Mouse (Mus musculus): ENCODE measurements around the gene Ssna1. TPM values are rescaled to one million over a fixed set of nuclear protein-coding genes. Genes with fewer than 3 reads are reported as not detected.

The Ssna1 gene
- total and polyA plus RNA-seq, 2 experiments from 2014 or later, result 108 to 189 TPM

- peak overlapping the region; percentile 89 for H3K4me2 ChIP-seq (ENCODE audit: low read depth)
- H3K9ac ChIP-seq, result no peak overlapping the region
Measured at GRCm38 (mm10) chr2:25240310-25240709, 31.9 kb downstream of the Ssna1 start.

GRCm38 (mm10) chr2:25239766-25240165 is 32.5 kb downstream of the Ssna1 start:
- H3K4me1 ChIP-seq (ENCODE audit: insufficient read depth), result peaks cover 6% of the 10 kb centered on the region
- H3K4me2 ChIP-seq (ENCODE audit: low read depth), result no peak overlapping the region
- H3K27me3 ChIP-seq (ENCODE audit: insufficient read depth, low read length), result no peaks in the 10 kb centered on the region
- H3K4me3 ChIP-seq (ENCODE audit: low read depth, low read length), result no peak overlapping the region
- no peak overlapping the region for H3K27ac ChIP-seq (ENCODE audit: low read depth, low read length)
- no peak for ATAC-seq
- DNase-seq, result no peak
- TF ChIP-seq CTCF (IDR thresholded peaks at IDR 0.05; ENCODE audit: low read depth), result no peak
- H3K9ac ChIP-seq, result no peak overlapping the region
- no peaks in the 10 kb centered on the region for H3K9me3 ChIP-seq (ENCODE audit: low read length)
- H3K36me3 ChIP-seq (ENCODE audit: insufficient read depth), result peaks cover 12% of the 10 kb centered on the region
- 87% methylated on average over 3 of the region's 3 CpGs for WGBS

More at GRCm38 (mm10) chr2:25240310-25240709, 31.9 kb downstream of the Ssna1 start:
- H3K36me3 ChIP-seq (ENCODE audit: insufficient read depth), result peaks cover 17% of the 10 kb centered on the region
- ATAC-seq (no peak; the same call in 1 of the 2 replicates), DNase-seq (no peak)
- no peaks in the 10 kb centered on the region for H3K9me3 ChIP-seq (ENCODE audit: low read length)
- no peak for TF ChIP-seq CTCF (IDR thresholded peaks at IDR 0.05; ENCODE audit: low read depth)
- 46% methylated on average over 8 of the region's 8 CpGs for WGBS
- H3K27ac ChIP-seq (ENCODE audit: low read depth, low read length), result peak overlapping the region; percentile 82; the same call in 1 of the 2 replicates
- no peaks in the 10 kb centered on the region for H3K27me3 ChIP-seq (ENCODE audit: insufficient read depth, low read length)
- peak overlapping the region; percentile 70 for H3K4me3 ChIP-seq (ENCODE audit: low read depth, low read length)
- H3K4me1 ChIP-seq (ENCODE audit: insufficient read depth), result peaks cover 6% of the 10 kb centered on the region

GRCm38 (mm10) chr2:25238106-25238505 is 34.1 kb downstream of the Ssna1 start:
- H3K9ac ChIP-seq, result no peak overlapping the region
- H3K27me3 ChIP-seq (ENCODE audit: insufficient read depth, low read length), result no peaks in the 10 kb centered on the region; the same call in 1 of the 2 replicates
- no peak overlapping the region for H3K4me2 ChIP-seq (ENCODE audit: low read depth)
- H3K4me1 ChIP-seq (ENCODE audit: insufficient read depth), result peaks cover 6% of the 10 kb centered on the region
- no peak for TF ChIP-seq CTCF (IDR thresholded peaks at IDR 0.05; ENCODE audit: low read depth)
- H3K27ac ChIP-seq (ENCODE audit: low read depth, low read length), result no peak overlapping the region
- no peak overlapping the region for H3K4me3 ChIP-seq (ENCODE audit: low read depth, low read length)
- ATAC-seq, result no peak
- no peaks in the 10 kb centered on the region for H3K36me3 ChIP-seq (ENCODE audit: insufficient read depth)
- no peak for DNase-seq
- no peaks in the 10 kb centered on the region for H3K9me3 ChIP-seq (ENCODE audit: low read length)

- 66% methylated on average over 4 of the region's 4 CpGs for WGBS
- no peak for ATAC-seq
Measured at GRCm38 (mm10) chr2:25237522-25237921, 34.7 kb downstream of the Ssna1 start.

GRCm38 (mm10) chr2:25236614-25237013 is 35.6 kb downstream of the Ssna1 start, which contains the start of gene Rnf224:
Gene Rnf224, minus strand, starts transcription at chr2:25236787.
- no peak within 1 kb of the TSS for H3K27ac ChIP-seq (ENCODE audit: low read depth, low read length)
- H3K4me3 ChIP-seq (ENCODE audit: low read depth, low read length), result no peak within 1 kb of the TSS
- H3K27me3 ChIP-seq (ENCODE audit: insufficient read depth, low read length), result no peaks in the 10 kb centered on the region; the same call in 1 of the 2 replicates
- WGBS, result 45% methylated on average over 8 of the region's 8 CpGs
- H3K9ac ChIP-seq, result no peak within 1 kb of the TSS
- peaks cover 5% of the 10 kb centered on the region for H3K4me1 ChIP-seq (ENCODE audit: insufficient read depth)
- DNase-seq, result no peak
- ATAC-seq, result no peak
- no peaks in the 10 kb centered on the region for H3K36me3 ChIP-seq (ENCODE audit: insufficient read depth)
- H3K9me3 ChIP-seq (ENCODE audit: low read length), result no peaks in the 10 kb centered on the region
- no peak for TF ChIP-seq CTCF (IDR thresholded peaks at IDR 0.05; ENCODE audit: low read depth)
- H3K4me2 ChIP-seq (ENCODE audit: low read depth), result no peak within 1 kb of the TSS

More at GRCm38 (mm10) chr2:25237522-25237921, 34.7 kb downstream of the Ssna1 start:
- DNase-seq, result no peak
- no peak for TF ChIP-seq CTCF (IDR thresholded peaks at IDR 0.05; ENCODE audit: low read depth)
- no peaks in the 10 kb centered on the region; the same call in 1 of the 2 replicates for H3K27me3 ChIP-seq (ENCODE audit: insufficient read depth, low read length)
- H3K4me3 ChIP-seq (ENCODE audit: low read depth, low read length), result no peak overlapping the region
- H3K36me3 ChIP-seq (ENCODE audit: insufficient read depth), result no peaks in the 10 kb centered on the region
- H3K27ac ChIP-seq (ENCODE audit: low read depth, low read length), result no peak overlapping the region
- no peaks in the 10 kb centered on the region for H3K9me3 ChIP-seq (ENCODE audit: low read length)
- H3K4me2 ChIP-seq (ENCODE audit: low read depth), result no peak overlapping the region
- H3K9ac ChIP-seq, result no peak overlapping the region
- peaks cover 6% of the 10 kb centered on the region for H3K4me1 ChIP-seq (ENCODE audit: insufficient read depth)

DNA sequence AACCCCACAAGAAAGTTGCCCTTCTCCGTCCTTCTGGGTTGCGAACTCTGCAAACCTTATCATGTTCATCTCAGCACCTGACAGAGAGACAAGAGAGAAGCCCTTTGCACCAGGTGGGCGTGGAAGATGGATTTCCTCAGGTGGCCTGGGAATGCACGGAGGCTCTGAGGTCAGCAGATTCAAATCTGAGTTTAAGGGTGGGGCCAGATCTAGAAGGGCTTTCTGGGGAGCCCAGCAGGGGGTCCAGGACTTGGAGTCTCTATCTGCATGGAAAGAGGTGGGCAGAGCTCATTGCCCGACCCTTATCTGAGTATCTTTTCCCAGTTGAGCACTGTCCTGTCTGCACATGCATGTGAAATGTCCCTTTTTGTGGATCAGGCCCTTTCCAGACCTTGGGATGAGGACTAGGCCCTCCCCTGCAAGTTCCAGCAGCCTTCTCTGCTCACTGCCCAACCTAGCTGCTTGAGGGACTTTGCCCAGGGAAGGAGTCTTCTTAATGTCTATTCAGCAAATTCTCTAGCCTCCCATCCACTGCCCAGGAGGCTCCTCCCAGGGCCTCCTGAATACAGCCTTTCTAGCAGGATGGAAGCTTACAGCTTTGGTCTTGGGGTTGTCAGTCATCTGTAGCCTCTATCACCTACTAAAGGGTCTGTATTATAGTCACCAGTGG is 37.6 kb downstream of the Ssna1 start:
- H3K36me3 ChIP-seq (ENCODE audit: insufficient read depth), result no peaks in the 10 kb centered on the region
- H3K27ac ChIP-seq (ENCODE audit: low read depth, low read length), result no peak overlapping the region
- H3K4me1 ChIP-seq (ENCODE audit: insufficient read depth), result no peaks in the 10 kb centered on the region
- ATAC-seq (no peak), DNase-seq (no peak)
- no peak for TF ChIP-seq CTCF (IDR thresholded peaks at IDR 0.05; ENCODE audit: low read depth)
- H3K27me3 ChIP-seq (ENCODE audit: insufficient read depth, low read length), result no peaks in the 10 kb centered on the region; the same call in 1 of the 2 replicates
- no peak overlapping the region for H3K9ac ChIP-seq
- no peak overlapping the region for H3K4me3 ChIP-seq (ENCODE audit: low read depth, low read length)
- 87% methylated on average over 5 of the region's 5 CpGs for WGBS
- no peaks in the 10 kb centered on the region for H3K9me3 ChIP-seq (ENCODE audit: low read length)
- H3K4me2 ChIP-seq (ENCODE audit: low read depth), result no peak overlapping the region

DNA sequence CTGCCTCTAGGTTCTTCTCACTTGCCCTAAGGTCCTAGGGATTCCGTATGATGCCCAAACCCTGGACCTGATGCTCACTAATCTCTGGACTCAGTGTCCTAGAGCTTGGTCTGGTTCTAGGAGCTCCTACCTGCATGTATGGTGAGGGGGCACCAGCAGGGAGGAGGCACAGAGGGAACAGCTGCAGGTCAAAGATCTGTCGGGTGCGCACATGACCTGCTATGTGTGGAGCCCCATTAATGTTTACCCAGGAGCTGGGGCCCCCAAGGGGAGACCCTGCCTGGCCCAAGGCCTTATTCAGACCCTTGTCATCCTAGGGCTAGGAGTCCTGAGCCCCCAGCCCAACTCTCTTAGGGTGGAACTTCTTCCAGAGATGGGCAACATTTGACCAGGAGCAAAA is 38.2 kb downstream of the Ssna1 start, which contains the start of gene Slc34a3:
Gene Slc34a3, minus strand, starts transcription at position 315 of the 400 bp plus-strand sequence.
- Histone ChIP-seq H3K27ac (ENCODE audit: low read depth, low read length) (no peak within 1 kb of the TSS), H3K27me3 (ENCODE audit: insufficient read depth, low read length) (no peaks in the 10 kb centered on the region; the same call in 1 of the 2 replicates), H3K4me2 (ENCODE audit: low read depth) (no peak within 1 kb of the TSS), H3K36me3 (ENCODE audit: insufficient read depth) (no peaks in the 10 kb centered on the region), H3K9me3 (ENCODE audit: low read length) (no peaks in the 10 kb centered on the region), H3K4me1 (ENCODE audit: insufficient read depth) (peaks cover 2% of the 10 kb centered on the region; the same call in 1 of the 2 replicates), H3K4me3 (ENCODE audit: low read depth, low read length) (no peak within 1 kb of the TSS), H3K9ac (no peak within 1 kb of the TSS)
- TF ChIP-seq CTCF (IDR thresholded peaks at IDR 0.05; ENCODE audit: low read depth), result no peak
- DNase-seq (no peak), ATAC-seq (no peak)
- WGBS, result 87% methylated on average over 3 of the region's 3 CpGs
